Mouse (Mus musculus): ENCODE results near the gene Fmo4. TPM values are rescaled to one million over a fixed set of nuclear protein-coding genes. Genes with fewer than 3 reads are reported as not detected.
"Not testable (repeated sequence)": the region's sequence is repeated elsewhere in the genome, so short reads cannot be mapped to it uniquely, and the experiment has no call there.

The Fmo4 gene
- total and polyA plus RNA-seq, 3 experiments, result 0.46 to 2.1 (median 1.2) TPM

DNA sequence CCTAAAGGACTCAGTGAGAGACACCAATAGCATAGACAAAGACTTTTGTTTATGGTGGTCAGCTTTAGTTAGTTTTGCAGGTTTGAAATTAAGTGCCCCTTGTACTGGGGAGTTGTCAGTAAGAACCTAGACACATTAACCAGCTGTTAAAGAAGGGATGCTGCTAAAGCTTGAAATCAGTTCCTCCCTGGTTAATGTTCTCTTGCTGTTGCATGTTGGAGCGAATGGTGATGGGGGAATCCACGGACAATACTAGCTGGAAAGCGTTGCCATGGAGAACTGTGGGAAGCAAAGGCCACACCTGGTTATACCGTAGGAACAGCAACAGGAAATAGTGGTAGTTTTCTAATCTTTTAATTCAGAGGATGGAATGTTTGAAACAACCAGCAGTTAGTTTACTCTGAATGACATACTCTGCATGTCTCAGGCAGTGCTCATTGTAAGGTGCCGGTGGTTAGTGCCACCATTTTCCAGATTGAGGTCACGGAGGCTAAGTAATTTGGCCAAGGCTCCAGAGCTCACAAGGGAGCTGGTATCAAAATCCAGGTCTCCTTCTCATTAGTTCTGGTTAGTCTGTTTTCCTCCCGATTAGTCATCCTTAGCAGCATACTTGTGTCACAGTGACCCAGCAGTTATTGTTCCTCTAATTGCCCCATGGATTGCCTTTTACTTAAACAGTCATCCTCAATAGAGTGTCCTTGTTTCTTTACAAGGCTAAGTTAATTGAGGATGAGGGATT lies 21.3 kb downstream of the Fmo4 start:
- DNase-seq, result peak; percentile 63

DNA sequence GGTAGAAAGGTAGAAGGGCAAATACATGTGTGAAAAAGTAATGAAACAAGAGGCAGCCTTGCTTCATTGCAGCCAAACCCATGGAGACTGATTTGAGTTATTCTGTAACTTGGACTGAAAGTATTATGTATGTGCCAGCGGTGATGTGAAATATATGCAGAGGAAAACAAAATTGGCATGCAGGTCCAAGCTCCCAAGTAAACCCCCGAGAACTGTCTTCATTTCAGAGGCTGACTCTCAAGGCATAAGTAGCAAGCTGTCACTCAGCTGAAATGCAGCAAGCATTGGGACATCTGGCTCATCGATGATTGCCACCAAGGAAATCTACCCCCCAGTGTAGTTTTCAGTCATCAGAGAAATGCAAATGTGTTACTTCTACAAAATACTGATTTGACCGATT lies 28.6 kb downstream of the Fmo4 start:
- no peak for DNase-seq

DNA sequence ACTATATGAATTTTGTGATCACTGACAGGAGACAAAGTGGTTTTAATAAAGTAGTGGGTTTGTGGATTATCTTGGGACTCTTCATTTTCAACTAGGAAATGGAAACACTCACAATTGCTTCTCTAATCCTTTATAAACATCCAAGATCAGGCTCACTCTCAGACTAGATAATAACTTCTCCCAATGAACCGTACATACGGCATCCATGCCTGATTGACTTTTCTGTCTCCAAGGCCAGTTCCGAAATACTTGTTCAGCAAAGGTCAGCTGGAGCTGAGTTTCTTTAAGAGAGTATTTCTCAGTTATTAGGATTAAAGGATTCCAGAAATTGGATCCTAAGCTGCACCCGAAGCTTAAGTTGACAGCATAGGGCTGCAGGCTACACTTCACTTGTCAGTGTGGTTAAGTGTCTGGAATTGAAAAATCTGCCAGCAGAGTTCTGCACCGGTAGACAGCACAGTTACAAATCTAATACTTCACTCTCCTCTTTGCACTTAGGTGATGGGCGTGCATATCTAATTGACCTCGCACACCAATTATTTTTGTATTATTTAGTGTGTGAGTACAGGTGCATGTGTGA lies 30.0 kb downstream of the Fmo4 start:
- DNase-seq, result no peak

GRCm38 (mm10) chr1:162781035-162781434 lies 32.7 kb downstream of the Fmo4 start:
- DNase-seq, result not testable (repeated sequence)

DNA sequence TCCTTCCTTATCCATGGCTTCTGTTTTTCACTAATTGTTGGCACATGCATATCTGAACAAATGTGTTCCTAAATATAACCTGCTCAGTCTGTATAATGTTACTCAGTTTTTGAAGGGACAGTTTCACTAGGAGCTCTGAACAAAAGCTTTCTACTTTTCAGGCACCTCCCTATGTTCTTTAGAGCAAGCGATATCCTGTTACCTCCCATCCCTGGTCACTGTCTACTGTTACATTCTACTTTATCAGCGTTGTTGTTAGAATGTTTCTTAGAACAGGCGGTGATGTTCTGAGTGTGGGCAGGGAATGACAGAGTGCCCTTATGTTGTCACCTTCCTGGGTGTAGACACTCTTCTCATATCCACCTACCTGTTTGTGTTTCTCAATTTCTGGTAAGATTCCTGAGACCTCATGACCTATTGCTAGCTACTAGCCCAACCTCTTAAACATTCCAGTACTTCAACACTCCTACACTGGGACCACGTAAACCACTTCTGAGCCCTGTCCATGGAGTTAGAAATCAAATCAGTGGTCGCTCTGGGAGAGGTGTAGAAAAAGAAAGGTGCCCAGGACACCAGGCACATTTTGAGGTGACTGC lies 35.7 kb downstream of the Fmo4 start:
- no peak for DNase-seq

- peak; percentile 54 for DNase-seq
Observed at GRCm38 (mm10) chr1:162773661-162774060, 40.1 kb downstream of the Fmo4 start.

DNA sequence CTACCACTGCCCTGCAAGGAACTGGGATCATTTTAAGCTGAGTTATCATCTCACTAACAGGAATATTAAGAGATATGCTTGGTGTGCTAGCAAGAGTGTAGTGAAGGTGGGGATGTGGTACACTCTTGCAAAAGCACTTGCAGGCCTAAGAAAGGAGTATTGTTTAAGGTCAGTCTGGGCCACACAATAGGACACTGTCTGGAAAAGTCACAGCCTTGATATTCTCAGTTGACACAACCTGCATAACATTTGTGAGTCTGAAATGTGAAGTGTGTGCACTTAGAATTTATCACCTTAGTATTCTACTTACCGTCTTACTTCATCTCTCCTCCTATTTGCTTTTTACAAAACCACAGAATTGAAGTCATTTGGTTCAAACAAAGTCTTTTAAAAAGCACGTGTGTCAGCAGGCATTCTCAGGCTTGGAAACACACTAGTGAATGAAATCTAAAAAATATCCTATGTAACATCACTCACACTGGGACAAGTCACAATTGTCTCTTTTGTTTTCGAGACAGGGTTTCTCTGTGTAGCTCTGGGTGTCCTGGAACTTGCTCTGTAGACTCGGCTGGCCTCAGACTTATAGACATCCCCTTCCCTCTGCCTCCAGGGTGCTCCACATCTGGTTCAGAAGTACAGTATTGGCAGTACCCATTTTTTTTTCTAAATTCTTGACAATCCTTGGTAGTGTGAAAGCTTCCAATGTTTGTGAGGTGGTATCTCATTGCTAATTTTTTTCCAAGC lies 42.0 kb downstream of the Fmo4 start:
- DNase-seq, result no peak

- no peak for DNase-seq
Observed at GRCm38 (mm10) chr1:162752009-162752408, 61.8 kb downstream of the Fmo4 start.

DNA sequence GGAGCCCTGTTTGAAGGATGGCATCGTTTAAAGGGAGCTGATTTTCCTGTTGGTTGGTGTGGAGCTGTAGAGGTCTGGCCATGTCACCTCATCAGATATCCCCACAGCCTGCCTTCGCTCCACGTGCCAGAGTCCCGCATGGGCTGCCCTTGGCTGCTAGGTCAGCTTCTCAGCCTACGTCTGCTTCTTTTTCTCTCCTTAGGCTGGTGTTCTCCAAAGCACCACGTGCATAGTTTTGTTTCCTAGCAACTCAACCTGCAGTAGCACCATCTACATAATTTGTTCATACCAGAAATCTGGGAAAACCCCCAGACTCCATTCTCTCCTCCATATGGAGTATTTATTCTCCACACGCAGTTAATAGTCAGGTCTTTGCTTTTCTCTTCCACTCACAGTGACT lies 64.2 kb downstream of the Fmo4 start:
- DNase-seq, result no peak

DNA sequence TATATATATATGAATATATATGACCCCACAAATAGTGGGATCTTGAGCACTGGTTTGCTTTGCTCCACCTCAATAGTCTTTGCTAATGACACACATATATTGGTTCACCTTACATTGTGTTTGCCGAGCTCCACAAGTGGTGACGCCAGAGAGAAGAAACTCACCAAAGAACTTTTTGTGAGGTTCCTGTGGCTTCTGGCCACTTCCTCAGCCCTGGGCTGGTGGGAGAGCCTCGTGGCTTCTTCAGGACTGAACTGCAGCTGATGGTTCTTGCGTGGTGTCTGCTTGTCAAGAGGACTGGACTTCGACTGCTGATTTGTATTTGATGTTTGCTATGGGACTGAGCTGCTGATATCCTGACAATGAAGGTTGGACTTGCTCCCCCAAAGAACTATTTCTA lies 65.0 kb downstream of the Fmo4 start:
- DNase-seq, result no peak

Other genes with a start within 250 kb of the Fmo4 start
- 10 to 100 TPM; 31.1 to 41.2 TPM for gene Vamp4, start 243.5 kb downstream of the Fmo4 start, total RNA-seq (2021)
- gene Vamp4, start 243.5 kb downstream of the Fmo4 start, polyA plus RNA-seq (2012; rRNA removed), result 12.1 and 15.2 TPM in 2 replicates
- 1 to 10 TPM; 2.1 to 4.7 TPM for gene Myoc, start 174.8 kb downstream of the Fmo4 start, total RNA-seq (2021)
- gene Myoc, start 174.8 kb downstream of the Fmo4 start, polyA plus RNA-seq (2012; rRNA removed), result 0.76 and 1.4 TPM in 2 replicates
- gene Myocos, start 155.8 kb downstream of the Fmo4 start, total RNA-seq (2021), result not detected
- gene Myocos, start 155.8 kb downstream of the Fmo4 start, polyA plus RNA-seq (2012; rRNA removed), result not detected in 2 replicates
- 100 to 1,000 TPM in 1 of 2 experiments, 10 to 100 TPM in 1; 92.4 to 229 TPM for gene Prrc2c, start 73.4 kb downstream of the Fmo4 start, total RNA-seq (2021)
- 27.8 and 43.9 TPM in 2 replicates for gene Prrc2c, start 73.4 kb downstream of the Fmo4 start, polyA plus RNA-seq (2012; rRNA removed)
- 100 to 1,000 TPM; 241 to 652 TPM for gene Fmo1, start 52.6 kb upstream of the Fmo4 start, total RNA-seq (2021)
- gene Fmo1, start 52.6 kb upstream of the Fmo4 start, polyA plus RNA-seq (2012; rRNA removed), result 20.8 and 29.8 TPM in 2 replicates
- 10 to 100 TPM; 45.6 to 72.3 TPM for gene Fmo2, start 84.8 kb upstream of the Fmo4 start, total RNA-seq (2021)
- 2.4 and 10.4 TPM in 2 replicates for gene Fmo2, start 84.8 kb upstream of the Fmo4 start, polyA plus RNA-seq (2012; rRNA removed)
- not detected for gene Fmo6, start 123.5 kb upstream of the Fmo4 start, total RNA-seq (2021)
- not detected in 2 replicates for gene Fmo6, start 123.5 kb upstream of the Fmo4 start, polyA plus RNA-seq (2012; rRNA removed)
- gene Fmo3, start 170.6 kb upstream of the Fmo4 start, total RNA-seq (2021), result under 1 TPM in 1 of 2 experiments, not detected in 1; 0.75 TPM
- gene Fmo3, start 170.6 kb upstream of the Fmo4 start, polyA plus RNA-seq (2012; rRNA removed), result not detected in 2 replicates

Data from adrenal gland, adult 2 months (tissue).